Mouse (Mus musculus) ZHBTc4 (cell line): ENCODE results near the gene Nelfa.

ENCODE experiments used
- DNase-seq: peaks from one replicate; pipeline ENCODE4 v3.0.0-alpha.2; 2011; ENCODE audit warnings: low read depth, low spot score

The Nelfa gene

DNA sequence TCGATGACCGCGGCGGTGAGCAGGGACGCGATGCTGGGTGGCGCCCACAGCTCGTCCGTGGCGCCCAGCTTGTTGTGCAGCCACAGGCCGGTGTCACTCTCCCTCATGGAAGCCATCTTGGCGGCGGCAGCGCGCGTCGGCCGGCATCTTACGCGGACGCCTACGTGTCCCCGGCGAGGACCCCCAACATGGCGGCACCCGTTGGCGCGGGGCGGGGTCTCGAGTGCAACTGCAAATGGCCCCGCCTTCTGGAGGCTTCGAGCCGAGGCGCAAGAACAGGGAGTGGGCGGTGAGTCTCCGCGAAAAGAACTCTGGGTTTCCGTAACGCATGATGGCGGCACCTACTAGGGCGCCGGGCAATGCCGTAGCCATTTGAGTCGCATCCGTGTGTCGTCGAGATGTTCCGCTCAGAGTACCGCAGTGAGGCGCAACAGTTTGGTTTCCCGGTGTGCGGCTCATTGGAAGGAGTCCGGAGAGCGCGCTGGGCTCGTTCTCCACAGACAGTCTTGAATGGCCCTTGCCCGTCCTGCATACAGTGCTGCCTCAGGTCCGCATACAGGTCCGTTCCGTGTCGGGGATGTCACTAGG lies at the start of gene Nelfa:
TSS of gene Nelfa (minus strand) at position 294 of the 588 bp plus-strand sequence.
- DNase-seq: peak; percentile 99

DNA sequence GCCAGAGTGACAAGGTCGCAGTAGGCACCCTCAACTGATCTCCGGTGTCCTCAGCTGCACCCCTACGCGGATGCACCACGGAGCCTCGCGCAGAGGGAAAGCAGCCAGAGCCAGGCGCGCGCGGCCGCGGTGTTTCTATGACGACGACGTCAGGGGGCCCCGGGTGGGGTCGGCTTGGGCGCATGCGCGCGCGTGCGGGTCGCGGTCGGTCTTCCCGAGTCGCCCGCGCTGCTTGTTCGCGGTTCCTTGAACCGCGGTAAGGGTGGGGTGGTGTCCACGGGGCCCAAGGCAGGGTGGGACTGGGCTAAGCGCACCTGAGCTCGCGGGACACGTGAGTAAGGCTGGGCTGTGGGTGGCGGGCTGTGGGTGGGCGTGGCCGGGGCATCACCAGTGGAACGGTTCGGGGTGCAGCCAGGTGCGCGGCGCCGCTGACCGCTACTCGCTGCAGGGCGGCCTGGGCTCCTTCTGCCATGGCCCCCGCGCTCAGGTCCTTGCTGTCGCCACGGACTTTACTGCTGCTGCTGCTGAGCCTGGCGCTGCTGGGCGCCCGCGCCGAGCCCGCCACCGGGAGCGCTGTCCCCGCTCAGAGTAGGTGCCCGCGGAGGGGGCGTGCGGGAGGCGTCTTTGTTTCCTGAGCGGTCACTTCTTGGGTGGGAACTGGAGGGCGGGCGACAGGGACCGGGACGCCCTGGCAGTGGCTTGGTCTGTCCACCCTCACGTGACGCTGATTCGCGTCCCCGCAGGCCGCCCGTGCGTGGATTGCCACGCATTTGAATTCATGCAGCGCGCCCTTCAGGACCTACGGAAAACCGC lies 47.3 kb upstream of the Nelfa start, which contains the start of gene Gm1673:
TSS of gene Gm1673 (plus strand) at position 125 of the 813 bp plus-strand sequence.
- peak; percentile 87 for DNase-seq

DNA sequence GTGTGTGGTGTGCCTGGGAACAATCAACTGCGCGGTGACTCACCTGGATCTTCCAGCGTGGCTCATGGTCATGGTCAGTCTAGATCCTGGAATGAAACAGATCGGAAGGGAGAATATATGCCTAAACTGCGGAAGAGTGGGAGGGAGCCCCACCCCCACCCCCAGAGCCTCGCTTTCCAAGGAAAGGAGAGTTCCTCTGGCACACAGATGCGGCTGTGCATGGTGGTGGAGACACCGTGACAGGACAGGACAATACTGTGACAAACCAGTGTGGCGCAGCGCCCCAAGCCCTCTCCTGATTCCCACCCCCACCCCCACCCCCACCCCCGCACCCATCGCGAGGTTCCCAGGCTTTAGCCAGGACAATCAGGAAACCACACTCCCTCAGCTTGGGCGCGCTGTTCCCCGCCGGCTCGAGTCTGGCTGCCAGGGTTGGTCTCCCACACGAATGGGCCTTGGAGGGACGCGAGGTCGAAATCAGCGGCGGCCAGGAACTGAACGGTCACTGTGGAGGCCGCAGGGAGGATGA lies 46.6 kb upstream of the Nelfa start:
- DNase-seq: peak; percentile 12

DNA sequence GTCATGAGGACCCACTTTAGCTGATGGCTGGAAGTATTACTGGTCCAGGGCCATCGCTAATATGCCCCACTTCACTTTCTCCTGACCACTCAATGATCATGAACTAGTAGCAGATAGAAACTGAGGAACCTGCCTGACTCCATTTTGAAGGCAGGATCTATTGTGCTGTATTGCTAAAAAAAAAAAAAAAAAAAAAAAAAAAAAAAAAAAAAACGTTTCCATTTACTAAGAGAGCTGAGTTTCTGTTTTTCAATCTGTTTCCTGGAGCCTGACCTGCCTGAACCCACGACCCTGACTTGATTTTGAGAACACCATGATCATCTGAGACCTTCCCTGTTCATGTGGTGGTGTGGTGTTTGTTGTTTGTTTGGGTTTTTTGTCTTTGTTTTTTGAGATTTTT lies 40.1 kb upstream of the Nelfa start:
- DNase-seq: no peak

DNA sequence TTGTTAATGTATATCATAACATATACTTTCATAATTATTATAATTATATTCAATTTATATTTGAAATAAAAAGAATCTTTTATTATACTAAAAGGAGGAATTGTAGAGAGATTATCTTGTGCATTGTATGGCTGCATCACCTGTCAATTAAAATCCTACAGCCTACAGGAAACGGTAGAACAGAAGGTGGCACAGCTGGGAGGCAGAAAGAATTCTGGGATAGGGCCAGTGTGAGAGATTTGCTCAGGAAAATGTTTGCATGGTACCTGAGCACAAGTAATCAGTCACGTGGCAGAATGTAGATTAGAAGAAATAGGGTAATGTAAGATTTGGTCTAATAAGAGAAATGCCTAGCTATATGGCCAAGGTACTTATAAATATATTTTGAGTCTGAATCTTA lies 38.5 kb upstream of the Nelfa start:
- no peak for DNase-seq

DNA sequence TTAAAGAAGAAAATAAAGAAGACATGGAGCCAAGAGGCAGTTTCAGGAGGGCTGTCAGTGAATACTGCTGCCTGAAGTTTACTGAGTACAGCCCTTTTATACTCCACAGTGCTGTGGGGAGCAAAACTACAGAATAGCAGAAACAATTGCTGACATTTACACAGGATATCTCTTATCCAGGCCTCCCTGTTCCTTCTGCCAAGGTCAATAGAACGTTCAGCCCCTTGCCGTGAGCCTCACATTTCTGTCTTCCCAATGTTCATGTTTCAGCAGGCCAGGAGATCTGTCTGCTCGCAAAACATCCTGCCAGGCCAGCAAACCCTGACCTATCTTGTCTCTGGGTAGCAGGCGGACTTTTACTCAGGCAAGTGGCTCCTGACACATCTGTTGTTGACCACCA lies 23.2 kb upstream of the Nelfa start:
- no peak for DNase-seq

DNA sequence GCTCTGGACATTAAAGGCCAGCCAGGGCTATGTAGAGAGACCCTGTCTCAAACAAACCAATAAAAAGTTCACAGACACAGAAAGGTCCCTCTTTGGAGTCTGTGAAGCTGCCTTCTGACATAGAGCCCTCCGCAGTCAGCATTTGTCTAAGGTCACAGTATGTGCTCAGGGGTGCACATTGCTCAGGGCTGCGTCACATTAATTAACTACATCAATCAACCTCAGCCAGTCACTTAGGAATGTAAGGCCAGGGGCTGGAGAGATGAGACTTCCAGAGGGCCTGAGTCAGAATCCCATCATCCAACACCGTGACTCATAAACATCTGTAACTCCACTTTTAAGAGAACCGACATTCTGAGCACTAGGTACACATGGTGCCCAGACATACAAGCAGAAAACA lies 19.7 kb upstream of the Nelfa start:
- DNase-seq: no peak

DNA sequence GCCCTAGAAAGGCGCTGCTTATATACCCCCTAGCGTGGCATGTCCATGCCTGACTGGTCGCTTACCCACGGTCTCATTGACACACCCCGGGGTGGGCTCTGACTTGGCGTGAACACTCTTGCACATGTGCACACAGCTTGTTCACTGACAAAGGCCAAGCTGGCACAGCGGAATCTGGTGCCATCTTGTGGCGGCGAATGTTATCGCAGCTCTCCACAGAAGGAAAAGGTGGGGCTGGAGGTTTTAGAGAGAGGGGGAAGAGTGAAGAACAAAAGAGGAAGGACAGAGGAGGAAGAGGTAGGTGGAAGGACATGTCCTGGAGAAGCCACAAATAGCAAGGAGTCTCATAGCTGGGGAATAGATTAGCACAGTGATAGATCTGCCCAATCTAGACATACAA lies 18.1 kb upstream of the Nelfa start:
- DNase-seq: peak; percentile 63

DNA sequence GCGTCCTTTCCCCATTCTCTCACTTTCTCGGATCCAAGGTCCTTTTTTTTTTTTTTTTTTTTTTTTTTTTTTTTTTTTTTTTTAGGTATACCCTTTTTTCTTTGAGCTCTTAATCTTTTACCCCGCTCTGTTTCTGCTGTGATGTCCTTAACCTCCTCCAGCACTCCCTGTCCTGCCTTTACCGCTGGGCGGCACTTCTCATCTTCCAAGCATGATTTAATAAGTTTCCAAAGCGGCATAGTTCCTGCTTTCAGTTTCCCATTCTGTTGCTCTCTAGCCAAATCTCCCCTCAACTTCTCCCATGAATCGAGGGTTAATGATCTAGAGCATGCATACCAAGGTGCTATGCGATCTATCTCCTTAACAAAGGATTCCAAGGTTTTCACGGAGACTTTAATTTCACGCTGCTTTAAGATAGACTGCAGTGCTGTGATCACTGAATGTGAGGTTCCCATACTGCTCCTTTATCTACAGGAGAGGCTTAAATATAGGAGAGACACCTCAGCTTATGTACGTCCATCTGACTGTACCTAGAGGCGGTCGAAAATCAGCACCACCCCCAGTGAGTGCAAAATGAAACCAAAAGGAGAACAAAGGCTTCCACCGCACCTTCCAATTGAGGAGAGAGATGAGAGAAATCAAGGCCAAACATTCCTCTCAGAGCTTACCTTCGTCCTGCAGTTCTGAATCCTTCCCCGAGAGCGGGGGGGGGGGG lies 17.4 kb upstream of the Nelfa start:
- no peak for DNase-seq

DNA sequence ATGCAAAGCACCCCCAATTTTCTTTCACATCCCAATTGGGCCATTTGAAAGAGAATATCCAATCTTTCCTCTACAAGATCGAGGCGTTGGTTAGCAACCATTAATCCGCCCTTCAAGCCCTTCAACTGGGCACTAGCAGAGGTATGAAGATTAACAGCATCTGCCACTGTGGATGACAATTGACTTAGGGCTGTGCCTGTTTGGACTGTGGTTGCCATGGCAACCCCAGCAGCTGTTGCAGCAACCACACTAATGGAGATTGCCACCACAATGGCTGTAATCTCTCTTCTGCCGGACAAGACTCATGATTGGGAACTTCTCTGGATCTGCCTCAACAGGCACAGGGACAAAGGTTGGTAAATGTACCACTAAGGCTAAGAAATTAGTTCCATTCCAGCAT lies 12.1 kb upstream of the Nelfa start:
- peak; percentile 19 for DNase-seq

DNA sequence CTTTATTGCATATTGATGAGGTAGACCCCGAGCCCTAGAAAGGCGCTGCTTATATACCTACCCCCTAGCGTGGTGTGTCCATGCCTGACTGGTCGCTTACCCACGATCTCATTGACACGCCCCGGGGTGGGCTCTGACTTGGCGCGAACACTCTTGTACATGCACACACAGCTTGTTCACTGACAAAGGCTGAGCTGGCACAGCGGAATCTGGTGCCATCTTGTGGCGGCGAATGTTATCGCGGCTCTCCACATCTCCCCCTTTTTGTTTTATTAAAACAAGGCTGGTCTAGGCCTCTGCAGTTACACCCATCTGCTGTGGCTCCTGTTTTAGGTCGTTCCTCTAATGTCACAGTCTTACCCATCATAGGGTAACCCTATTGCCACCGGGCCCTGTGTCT lies 10.8 kb upstream of the Nelfa start:
- DNase-seq: peak; percentile 35

DNA sequence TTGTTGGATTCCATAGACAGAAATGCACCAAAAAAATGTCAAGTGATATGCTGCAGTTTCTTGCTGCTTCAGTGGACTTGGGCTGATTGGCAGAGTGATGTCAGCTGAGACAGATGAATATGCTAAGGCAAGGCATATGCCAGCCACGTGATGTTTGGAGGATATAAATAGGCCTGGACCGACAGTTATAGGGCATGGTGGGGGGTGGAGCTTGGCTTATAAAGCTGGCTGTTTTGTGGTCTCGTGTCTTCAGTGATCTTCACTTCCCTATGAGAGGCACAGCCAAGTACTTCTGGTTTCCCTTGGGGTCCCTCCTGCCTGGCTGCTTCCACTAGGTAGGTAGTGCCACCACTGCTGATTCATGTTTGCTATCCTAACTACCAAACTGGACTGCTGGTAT lies 2.2 kb upstream of the Nelfa start:
- no peak for DNase-seq

DNA sequence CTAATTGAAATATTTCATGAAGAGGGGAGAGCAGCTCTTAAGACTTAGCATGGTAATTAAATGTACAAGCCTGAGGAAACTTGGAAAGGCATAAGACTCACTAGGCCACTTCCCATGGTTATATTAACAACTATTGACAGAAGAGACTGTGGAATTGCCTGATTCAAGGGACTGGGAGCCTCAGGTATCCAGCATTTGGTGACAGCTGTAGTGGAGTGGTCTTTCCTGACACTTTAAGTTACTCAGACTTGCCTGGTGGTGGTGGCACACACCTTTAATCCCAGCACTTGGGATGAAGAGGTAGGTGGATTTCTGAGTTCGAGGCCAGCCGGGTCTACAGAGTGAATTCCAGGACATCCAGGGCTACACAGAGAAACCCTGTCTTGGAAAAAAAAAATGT lies 1.0 kb upstream of the Nelfa start:
- DNase-seq: no peak

DNA sequence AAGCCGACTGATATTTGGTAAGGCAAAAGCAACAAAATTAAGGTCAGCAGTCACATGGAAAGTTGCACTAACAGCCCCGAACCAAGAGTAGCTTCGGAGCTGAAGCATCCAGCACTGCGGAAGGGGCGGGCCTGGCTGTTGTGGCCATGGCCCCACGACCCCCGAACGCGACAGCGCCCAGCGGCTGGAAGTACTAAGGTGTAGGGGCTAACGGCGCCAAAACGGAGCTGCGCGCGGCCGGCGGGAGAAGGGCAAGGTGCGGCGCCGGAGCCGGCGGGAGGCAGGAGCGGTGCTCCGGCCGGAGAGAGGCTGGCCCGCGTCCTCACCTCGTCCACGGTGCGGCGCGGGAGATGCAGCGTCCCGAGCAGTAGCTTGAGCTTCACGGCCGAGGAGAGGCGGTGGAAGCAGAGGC lies 507 bp downstream of the Nelfa start:
- DNase-seq: no peak

DNA sequence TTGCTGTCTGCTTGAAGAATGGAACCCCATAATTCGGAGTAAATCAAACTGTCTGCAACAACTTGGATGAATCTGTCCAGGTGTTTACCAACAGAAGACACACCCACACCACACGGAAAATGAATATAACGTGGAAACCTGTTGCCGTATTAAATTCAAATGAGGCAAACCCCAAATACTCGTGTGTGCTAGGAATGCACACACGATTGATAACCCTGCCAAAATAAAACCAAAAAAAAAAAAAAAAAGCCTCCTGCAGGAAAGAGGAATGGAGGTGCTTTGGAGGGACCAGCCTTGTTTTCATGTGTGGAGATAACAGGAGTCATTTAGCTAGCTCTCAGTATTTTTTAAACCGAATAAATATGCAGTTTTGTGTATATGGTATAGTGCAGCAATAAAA lies 1.3 kb downstream of the Nelfa start:
- no peak for DNase-seq

DNA sequence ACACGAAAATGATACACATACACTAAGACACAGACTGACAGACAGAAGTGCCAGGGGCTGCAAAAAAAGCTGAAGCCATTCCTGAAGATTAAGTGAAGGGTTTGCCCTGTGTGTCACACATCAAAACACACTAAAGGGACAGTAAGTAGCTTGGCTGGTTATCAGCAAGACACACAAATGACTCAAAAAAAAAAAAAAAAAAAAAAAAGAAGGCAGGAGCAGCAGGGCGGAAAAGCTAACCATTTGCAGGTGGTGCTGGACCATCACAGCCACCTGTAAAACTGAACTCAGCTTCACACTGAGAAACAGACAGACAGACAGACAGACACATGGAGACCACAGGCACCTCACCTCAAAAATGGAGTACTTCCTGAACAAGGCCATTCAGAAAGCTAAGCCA lies 2.1 kb downstream of the Nelfa start:
- no peak for DNase-seq

DNA sequence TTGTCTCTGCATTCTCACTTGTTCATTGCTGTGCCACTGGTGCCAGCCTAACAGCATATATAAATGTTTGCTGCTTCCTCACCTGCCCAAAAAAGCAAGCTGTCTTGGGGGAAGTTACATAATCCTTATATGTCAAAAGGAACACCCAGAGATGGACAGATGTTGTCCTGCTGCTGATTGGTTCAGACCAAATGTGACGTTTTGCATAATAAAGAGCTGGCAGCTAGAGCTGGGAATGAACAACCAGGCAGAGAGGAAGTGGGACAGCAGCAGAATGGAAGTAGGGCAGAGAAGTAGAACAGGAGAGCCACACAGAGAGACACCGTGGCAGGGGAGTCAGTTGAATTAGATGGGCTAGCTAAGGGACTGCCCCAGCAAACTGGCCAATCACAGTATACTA lies 3.8 kb downstream of the Nelfa start:
- DNase-seq: no peak

DNA sequence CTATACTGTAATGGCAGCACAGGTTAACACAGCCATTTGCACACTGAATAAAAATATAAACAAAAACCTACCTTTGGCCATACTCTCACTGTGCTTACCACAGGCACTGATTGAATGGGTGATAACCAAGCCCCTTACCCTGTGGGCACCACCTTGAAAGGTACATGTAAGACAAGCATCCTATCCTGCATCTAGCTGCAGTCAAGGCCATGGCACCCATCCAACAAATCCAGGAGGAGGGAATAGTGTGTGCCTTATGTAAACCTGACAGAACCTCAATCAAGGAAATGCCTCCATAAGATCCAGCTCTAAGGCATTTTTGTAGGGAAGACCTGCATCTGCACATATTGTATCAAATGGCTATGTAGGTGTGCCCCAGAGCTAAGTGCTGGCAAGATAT lies 10.0 kb downstream of the Nelfa start:
- DNase-seq: no peak

DNA sequence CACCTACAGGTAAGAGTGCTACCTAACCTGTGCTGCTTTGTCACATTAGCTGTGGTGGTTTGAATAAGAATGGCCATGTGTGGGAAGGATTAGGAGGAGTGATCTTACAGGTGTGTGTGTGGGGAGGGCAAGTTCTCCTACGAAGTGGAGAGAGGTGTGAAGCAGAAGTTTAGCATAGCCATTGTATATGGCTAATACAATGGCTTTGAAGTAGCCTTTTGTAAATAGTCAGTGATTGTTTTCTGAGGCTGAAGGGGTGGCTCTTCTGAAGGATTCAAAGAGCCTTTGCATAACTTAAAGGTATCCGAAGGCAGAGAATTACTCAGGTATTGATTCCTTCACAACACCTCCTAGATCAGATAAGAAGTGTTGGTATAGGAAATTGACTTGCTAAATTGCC lies 13.6 kb downstream of the Nelfa start:
- peak; percentile 73 for DNase-seq

DNA sequence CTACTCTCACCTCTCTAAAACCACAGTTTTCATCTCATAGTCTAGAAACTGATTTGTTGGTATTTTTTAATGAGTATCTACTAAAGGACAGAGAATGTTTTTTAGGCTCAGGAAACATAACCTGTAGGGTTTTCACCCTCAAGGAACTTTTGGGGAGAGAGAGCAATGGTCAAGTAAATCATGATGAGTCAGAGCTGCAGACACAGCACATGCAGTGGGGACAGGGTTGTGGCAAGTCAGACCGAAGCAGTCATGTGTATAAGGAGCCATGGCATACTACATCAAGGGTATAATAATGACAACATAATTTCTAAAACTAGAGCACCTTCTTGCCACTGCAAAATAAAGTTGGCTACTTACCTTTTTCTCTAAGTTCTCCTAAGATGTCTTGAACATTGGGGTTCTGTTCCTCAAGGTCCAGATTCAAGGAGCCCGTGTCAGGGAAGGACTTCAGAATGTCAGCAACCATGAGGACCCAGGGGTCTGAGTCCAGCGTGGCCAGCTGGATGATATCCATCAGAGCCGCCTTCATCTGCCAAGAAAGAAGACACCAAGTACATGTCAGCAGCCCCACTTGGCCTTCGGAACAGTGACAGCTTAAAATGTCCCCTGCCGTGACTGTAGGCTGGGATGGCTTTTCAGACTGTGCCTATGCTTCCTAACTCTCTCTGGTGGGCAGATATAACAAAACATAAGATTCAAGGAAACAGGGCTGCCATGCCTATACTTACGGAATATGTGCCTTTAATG lies 14.6 kb downstream of the Nelfa start:
- no peak for DNase-seq

DNA sequence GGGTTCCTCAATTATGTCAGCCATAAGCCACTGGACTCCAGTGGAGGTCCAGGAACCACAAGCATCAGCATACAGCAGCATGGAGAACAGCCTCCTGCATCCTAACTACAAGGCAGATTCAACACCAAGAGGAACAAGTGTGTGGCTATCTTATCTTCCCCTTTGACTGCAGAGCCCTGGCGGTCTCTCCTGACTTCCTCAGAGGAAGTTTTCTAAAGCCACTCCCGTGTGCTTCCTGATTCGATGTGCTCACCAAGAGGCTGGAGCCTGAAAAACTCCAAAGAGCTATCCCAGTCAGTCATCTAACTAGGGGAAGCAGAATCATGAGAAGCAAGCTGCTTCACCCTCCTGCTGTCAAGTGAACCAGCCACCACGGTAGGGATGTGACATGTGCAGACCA lies 15.3 kb downstream of the Nelfa start:
- no peak for DNase-seq

DNA sequence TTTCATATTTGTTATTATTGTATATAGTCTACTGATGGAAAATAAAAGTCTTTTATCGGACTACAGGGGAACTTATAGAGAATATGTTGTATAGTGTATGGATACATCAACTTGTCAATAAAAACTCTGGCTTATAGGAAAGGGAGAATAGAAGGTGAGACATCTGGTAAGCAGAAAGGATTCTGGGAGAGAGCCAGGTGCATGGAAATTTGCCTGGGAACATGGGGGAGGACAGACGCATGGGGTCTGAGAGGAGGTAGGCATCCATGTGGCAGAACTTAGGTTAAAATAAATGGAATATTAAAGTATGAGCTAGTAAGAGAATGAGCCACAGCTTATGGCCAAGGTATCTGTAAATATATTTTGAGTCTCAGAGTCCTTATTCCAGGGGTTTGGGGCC lies 16.2 kb downstream of the Nelfa start:
- DNase-seq: no peak
